Mouse (Mus musculus) stomach, embryonic 14.5 days (tissue): ENCODE results near the gene Chst11. TPM values are rescaled to one million over a fixed set of nuclear protein-coding genes. Genes with fewer than 3 reads are reported as not detected.
A peak's percentile ranks its signal among the peaks of the same experiment; 100 is the strongest.

Experiments used
- ATAC-seq: fragments of 200-750 bp; cut with Nextera tagmentation; 2 replicates; pipeline ENCODE4 v1.8.0; 2017; ENCODE audit warnings: low read depth, moderate TSS enrichment; ENCODE audit not compliant: insufficient number of reproducible peaks, insufficient read depth, low FRiP score
- H3K27ac ChIP-seq: fragments of 300-500 bp; sonication (generic); 2 replicates; pipeline ENCODE4 v1.5.1; 2014; ENCODE audit warnings: mild to moderate bottlenecking, low read length, moderate library complexity, mixed read lengths
- H3K27me3 ChIP-seq: fragments of 300-500 bp; sonication (generic); 2 replicates; pipeline ENCODE4 v1.6.1; 2014; ENCODE audit warnings: low read length, control low read depth, mixed read lengths; ENCODE audit not compliant: control insufficient read depth, insufficient read depth
- H3K36me3 ChIP-seq: fragments of 300-500 bp; sonication (generic); 2 replicates; pipeline ENCODE4 v1.6.1; 2014; ENCODE audit warnings: mild to moderate bottlenecking, control low read depth, low read length, moderate library complexity, mixed read lengths; ENCODE audit not compliant: control insufficient read depth, insufficient read depth
- H3K4me1 ChIP-seq: fragments of 300-500 bp; sonication (generic); 2 replicates; pipeline ENCODE4 v1.6.1; 2014; ENCODE audit warnings: low read length, control low read depth, mixed read lengths; ENCODE audit not compliant: control insufficient read depth, insufficient read depth
- H3K4me2 ChIP-seq: fragments of 300-500 bp; sonication (generic); replicated peaks from 2 replicates; pipeline ENCODE4 v1.6.1; 2014; ENCODE audit warnings: low read depth, low read length, control low read depth
- H3K4me3 ChIP-seq: fragments of 300-500 bp; sonication (generic); 2 replicates; pipeline ENCODE4 v1.5.1; 2014; ENCODE audit warnings: low read depth, low read length, control low read depth
- H3K9ac ChIP-seq: fragments of 300-500 bp; sonication (generic); replicated peaks from 2 replicates; pipeline ENCODE4 v1.6.1; 2014; ENCODE audit warnings: low read depth, mild to moderate bottlenecking, control low read depth, low read length, moderate library complexity, mixed read lengths
- H3K9me3 ChIP-seq: fragments of 300-500 bp; sonication (generic); 2 replicates; pipeline ENCODE4 v1.6.1; 2016; ENCODE audit warnings: low read depth, low read length, control low read depth; ENCODE audit not compliant: control insufficient read depth
- WGBS: fragments of 180-500 bp; shearing (Covaris S2); extraction: QIAGEN DNeasy Blood & Tissue Kit; methylation state at CpG from one replicate; pipeline ENCODE4 v1.1.7; 2014; 5-methylcytosine and 5-hydroxymethylcytosine counted together
- polyA plus RNA-seq: library from polyadenylated mRNA; unstranded; fragments of >200 nt; fragmentation: Nextera tagmentation; extraction: Ambion mirVana; gene quantifications from 2 replicates; pipeline ENCODE4 v1.2.1, GENCODE M21; 2014

Gene Chst11
- polyA plus RNA-seq, 1 experiment from 2014 or later = 2.0 TPM

GRCm38 (mm10) chr10:83079755-83080154, 94.5 kb downstream of the Chst11 start:
- Histone ChIP-seq H3K27ac (no peak overlapping the region), H3K9me3 (no peaks in the 10 kb centered on the region), H3K4me2 (no peak overlapping the region), H3K4me3 (no peak overlapping the region), H3K9ac (no peak overlapping the region), H3K36me3 (no peaks in the 10 kb centered on the region), H3K27me3 (no peaks in the 10 kb centered on the region), H3K4me1 (peaks cover 16% of the 10 kb centered on the region; the same call in 1 of the 2 replicates)
- no peak for ATAC-seq
- 77% methylated on average over 13 of the region's 13 CpGs for whole genome bisulfite sequencing

GRCm38 (mm10) chr10:83080275-83080741, 95.0 kb downstream of the Chst11 start:
- Histone ChIP-seq H3K27me3 (no peaks in the 10 kb centered on the region), H3K4me3 (no peak overlapping the region), H3K9ac (no peak overlapping the region), H3K4me1 (peaks cover 16% of the 10 kb centered on the region; the same call in 1 of the 2 replicates), H3K9me3 (no peaks in the 10 kb centered on the region), H3K27ac (no peak overlapping the region), H3K36me3 (no peaks in the 10 kb centered on the region), H3K4me2 (no peak overlapping the region)
- 48% methylated on average over 12 of the region's 12 CpGs for WGBS
- peak; percentile 71; the same call in 1 of the 2 replicates for ATAC-seq

- Histone ChIP-seq H3K4me1 (peaks cover 16% of the 10 kb centered on the region; the same call in 1 of the 2 replicates), H3K36me3 (no peaks in the 10 kb centered on the region), H3K27me3 (no peaks in the 10 kb centered on the region), H3K27ac (no peak overlapping the region), H3K9ac (no peak overlapping the region), H3K4me3 (no peak overlapping the region), H3K9me3 (no peaks in the 10 kb centered on the region), H3K4me2 (no peak overlapping the region)
- 43% methylated on average over 10 of the region's 10 CpGs for WGBS
- ATAC-seq = no peak
Measured at GRCm38 (mm10) chr10:83080930-83081329, 95.6 kb downstream of the Chst11 start.

GRCm38 (mm10) chr10:83083946-83084345, 98.6 kb downstream of the Chst11 start:
- Histone ChIP-seq H3K9me3 (no peaks in the 10 kb centered on the region), H3K4me3 (no peak overlapping the region), H3K4me1 (peaks cover 16% of the 10 kb centered on the region; the same call in 1 of the 2 replicates), H3K4me2 (no peak overlapping the region), H3K9ac (no peak overlapping the region), H3K27me3 (no peaks in the 10 kb centered on the region), H3K27ac (no peak overlapping the region), H3K36me3 (no peaks in the 10 kb centered on the region)
- no peak for ATAC-seq
- WGBS = 50% methylated on average over 9 of the region's 9 CpGs

- Histone ChIP-seq H3K36me3 (no peaks in the 10 kb centered on the region), H3K4me1 (peaks cover 6% of the 10 kb centered on the region; the same call in 1 of the 2 replicates), H3K4me3 (no peak overlapping the region), H3K4me2 (no peak overlapping the region), H3K27ac (no peak overlapping the region), H3K9ac (no peak overlapping the region), H3K27me3 (no peaks in the 10 kb centered on the region), H3K9me3 (no peaks in the 10 kb centered on the region)
- ATAC-seq = no peak
- WGBS = 61% methylated on average over 7 of the region's 7 CpGs
Measured at GRCm38 (mm10) chr10:83088318-83088717, 103.0 kb downstream of the Chst11 start.

- Histone ChIP-seq H3K9ac (no peak overlapping the region), H3K9me3 (no peaks in the 10 kb centered on the region), H3K4me2 (no peak overlapping the region), H3K4me3 (no peak overlapping the region), H3K27me3 (no peaks in the 10 kb centered on the region), H3K27ac (no peak overlapping the region), H3K4me1 (peaks cover 3% of the 10 kb centered on the region; the same call in 1 of the 2 replicates), H3K36me3 (no peaks in the 10 kb centered on the region)
- ATAC-seq = no peak
- WGBS = 48% methylated on average over 2 of the region's 2 CpGs
Measured at GRCm38 (mm10) chr10:83088826-83089225, 103.5 kb downstream of the Chst11 start.

GRCm38 (mm10) chr10:83090185-83090584, 104.9 kb downstream of the Chst11 start:
- Histone ChIP-seq H3K36me3 (no peaks in the 10 kb centered on the region), H3K27me3 (no peaks in the 10 kb centered on the region), H3K27ac (no peak overlapping the region), H3K9me3 (no peaks in the 10 kb centered on the region), H3K4me1 (no peaks in the 10 kb centered on the region; the same call in 1 of the 2 replicates), H3K9ac (no peak overlapping the region), H3K4me2 (no peak overlapping the region), H3K4me3 (no peak overlapping the region)
- no peak for ATAC-seq
- WGBS = 74% methylated on average over 8 of the region's 8 CpGs

GRCm38 (mm10) chr10:83093705-83094104, 108.4 kb downstream of the Chst11 start:
- Histone ChIP-seq H3K36me3 (no peaks in the 10 kb centered on the region), H3K4me1 (0 out of 2 replicates have a peak, but pooled peaks cover 2% of the 10 kb centered on the region), H3K27ac (no peak overlapping the region), H3K27me3 (no peaks in the 10 kb centered on the region), H3K9me3 (no peaks in the 10 kb centered on the region), H3K4me2 (no peak overlapping the region), H3K9ac (no peak overlapping the region), H3K4me3 (no peak overlapping the region)
- no peak for ATAC-seq
- 88% methylated on average over 6 of the region's 6 CpGs for WGBS

- 74% methylated on average over 10 of the region's 10 CpGs for WGBS
- Histone ChIP-seq H3K9me3 (no peaks in the 10 kb centered on the region), H3K4me2 (no peak overlapping the region), H3K27ac (no peak overlapping the region), H3K9ac (no peak overlapping the region), H3K36me3 (no peaks in the 10 kb centered on the region), H3K27me3 (no peaks in the 10 kb centered on the region), H3K4me1 (0 out of 2 replicates have a peak, but pooled peaks cover 2% of the 10 kb centered on the region), H3K4me3 (no peak overlapping the region)
- no peak for ATAC-seq
Measured at GRCm38 (mm10) chr10:83094248-83094647, 109.0 kb downstream of the Chst11 start.
